Mouse (Mus musculus): ENCODE measurements around the gene Prkaca. TPM values are rescaled to one million over a fixed set of nuclear protein-coding genes. Genes with fewer than 3 reads are reported as not detected.
A peak's percentile ranks its signal among the peaks of the same experiment; 100 is the strongest.

The Prkaca gene
- total RNA-seq (2017), result 24.0 and 27.6 TPM in 2 replicates

DNA sequence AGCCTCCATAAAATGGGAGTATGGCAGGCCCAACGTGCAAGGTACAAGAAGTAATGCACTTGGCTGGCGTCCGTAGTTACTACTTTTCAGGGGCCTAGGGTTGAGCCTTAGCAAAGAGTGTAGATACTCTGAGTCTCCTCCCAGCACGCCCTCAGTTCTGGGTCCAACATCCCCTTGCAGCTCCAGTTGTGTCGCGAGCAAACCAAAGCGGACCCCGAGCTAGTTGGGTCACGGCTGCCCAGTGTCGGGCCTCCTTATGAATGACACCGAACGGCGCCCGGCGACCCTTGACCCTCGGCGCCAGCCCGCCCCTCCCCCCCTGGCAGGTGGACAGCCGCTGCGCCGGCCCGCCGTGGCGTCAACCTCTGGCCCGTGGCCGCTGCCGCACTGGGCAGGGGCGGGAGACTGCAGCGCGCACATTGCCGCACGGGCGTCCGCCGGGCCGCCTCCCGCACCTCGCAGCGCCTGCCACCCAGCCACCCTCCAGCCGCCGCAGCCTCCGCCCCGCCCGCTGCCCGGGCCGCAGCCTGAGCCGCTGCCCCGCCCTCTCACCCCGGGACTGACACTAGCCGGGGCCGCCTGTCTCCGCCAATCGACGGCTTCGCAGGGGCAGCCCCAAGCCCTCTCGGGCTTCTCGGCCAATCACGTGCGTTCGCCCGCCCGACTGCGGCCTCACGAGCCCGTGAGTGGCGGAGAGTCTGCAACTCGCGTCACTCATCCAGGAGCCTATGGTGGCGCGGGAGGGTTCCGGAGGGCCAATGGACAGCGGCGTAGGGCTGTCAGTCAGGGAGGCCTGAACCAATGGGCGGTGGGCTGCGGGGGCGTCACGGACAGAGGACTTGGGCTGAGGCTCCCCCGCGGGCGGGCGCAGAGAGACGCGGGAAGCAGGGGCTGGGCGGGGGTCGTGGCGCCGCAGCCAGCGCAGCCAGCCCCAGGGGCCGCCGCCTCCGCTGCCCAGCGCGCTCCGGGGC lies at the start of gene Prkaca:
Gene Prkaca, plus strand, starts transcription at position 844 of the 971 bp plus-strand sequence.
- peak; percentile 99 for ATAC-seq (replicated peaks in 1 of 2; ENCODE audit: insufficient read depth in 1 of 2, low FRiP score in 2 of 2, low TSS enrichment in 1 of 2, low read depth in 1 of 2, poor library complexity in 2 of 2, severe bottlenecking in 2 of 2)

DNA sequence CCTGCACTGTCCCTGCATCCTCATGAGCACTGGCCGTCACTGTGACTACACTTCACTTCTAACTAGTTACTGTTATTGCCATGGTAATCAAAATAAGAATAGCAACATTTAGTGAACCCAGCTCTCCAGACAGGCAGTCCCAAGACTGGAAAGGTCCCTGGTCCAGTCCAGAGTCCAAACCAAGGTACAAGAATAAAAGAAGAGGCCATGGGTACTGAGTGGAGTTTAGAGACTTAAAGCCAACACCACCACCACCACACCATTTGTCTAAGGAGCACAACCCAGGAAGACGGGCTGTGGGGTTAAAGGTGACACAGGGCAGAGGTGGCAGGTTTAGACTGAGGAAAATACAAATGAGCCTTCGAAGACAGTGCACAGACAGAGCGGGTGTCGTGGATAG lies 48.2 kb upstream of the Prkaca start:
- no peak for ATAC-seq (replicated peaks in 1 of 2; ENCODE audit: insufficient read depth in 1 of 2, low FRiP score in 2 of 2, low TSS enrichment in 1 of 2, low read depth in 1 of 2, poor library complexity in 2 of 2, severe bottlenecking in 2 of 2)

DNA sequence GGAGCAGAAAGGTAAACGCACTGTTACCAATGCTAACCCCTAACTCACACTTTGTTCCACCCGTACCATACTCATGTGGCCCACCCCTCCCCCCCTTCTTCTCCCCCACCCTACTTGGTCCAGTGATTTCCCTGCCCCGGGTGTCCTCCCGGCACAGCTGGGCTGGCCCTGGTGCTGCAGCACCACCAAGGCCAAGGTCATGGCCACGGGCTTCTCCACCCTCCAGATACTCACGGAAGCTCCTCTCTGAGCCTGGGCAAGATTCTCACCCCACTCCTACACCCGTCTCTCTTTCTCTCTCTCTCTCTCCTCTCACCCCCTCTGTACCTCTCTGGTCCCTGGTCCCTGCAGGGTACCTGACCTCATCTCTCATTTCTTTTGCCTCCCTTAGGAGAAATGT lies 46.5 kb upstream of the Prkaca start:
- ATAC-seq (replicated peaks in 1 of 2; ENCODE audit: insufficient read depth in 1 of 2, low FRiP score in 2 of 2, low TSS enrichment in 1 of 2, low read depth in 1 of 2, poor library complexity in 2 of 2, severe bottlenecking in 2 of 2), result no peak

DNA sequence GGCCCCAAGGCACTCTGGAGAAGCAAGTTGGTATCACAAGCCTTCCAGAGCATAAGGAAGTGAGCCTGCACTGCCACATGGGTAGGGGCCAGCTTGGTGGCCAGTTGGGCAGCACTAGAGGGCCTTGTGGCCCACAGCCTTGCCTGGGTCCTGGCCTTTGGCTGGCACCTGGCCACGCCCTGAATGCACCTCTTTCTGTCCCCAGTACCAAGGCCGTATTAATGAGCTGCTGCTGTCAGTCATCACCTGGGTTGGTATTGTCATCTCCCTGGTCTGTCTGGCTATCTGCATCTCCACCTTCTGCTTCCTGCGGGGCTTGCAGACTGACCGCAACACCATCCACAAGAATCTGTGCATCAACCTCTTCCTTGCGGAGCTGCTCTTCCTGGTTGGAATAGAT lies 38.6 kb upstream of the Prkaca start:
- no peak for ATAC-seq (replicated peaks in 1 of 2; ENCODE audit: insufficient read depth in 1 of 2, low FRiP score in 2 of 2, low TSS enrichment in 1 of 2, low read depth in 1 of 2, poor library complexity in 2 of 2, severe bottlenecking in 2 of 2)

DNA sequence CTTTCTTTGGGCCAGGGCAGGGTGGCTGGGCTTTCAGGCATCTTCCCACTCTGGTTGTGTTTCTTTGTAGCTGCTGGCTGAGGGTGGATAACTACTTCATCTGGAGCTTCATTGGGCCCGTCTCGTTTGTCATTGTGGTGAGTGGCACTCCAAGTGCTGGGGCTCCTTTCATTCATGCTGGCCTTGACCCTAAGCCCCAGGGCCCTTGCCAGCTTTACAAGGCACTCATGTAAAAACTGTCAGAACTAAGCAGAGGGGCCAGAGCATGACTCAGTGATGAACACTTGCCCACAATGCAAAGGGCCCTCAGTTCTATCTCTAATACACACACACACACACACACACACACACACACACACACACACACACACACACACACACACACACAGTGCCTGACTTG lies 37.8 kb upstream of the Prkaca start:
- no peak for ATAC-seq (replicated peaks in 1 of 2; ENCODE audit: insufficient read depth in 1 of 2, low FRiP score in 2 of 2, low TSS enrichment in 1 of 2, low read depth in 1 of 2, poor library complexity in 2 of 2, severe bottlenecking in 2 of 2)

DNA sequence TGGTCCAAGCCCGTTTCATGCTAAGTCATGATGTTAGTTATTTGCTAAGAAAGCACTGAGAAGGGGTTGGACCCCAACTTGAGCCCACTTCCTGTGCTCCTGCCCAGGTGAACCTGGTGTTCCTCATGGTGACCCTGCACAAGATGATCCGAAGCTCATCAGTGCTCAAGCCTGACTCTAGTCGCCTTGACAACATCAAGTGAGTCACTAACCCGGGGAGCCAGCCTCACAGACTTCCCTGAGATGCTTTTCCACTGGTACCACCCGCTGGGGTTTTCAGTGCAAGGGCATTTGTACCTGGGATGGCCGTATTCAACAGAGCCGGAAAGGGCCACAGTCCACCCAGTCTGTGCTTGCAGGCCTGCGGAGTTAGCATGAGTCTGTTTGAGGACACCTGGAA lies 37.4 kb upstream of the Prkaca start:
- ATAC-seq (replicated peaks in 1 of 2; ENCODE audit: insufficient read depth in 1 of 2, low FRiP score in 2 of 2, low TSS enrichment in 1 of 2, low read depth in 1 of 2, poor library complexity in 2 of 2, severe bottlenecking in 2 of 2), result no peak

DNA sequence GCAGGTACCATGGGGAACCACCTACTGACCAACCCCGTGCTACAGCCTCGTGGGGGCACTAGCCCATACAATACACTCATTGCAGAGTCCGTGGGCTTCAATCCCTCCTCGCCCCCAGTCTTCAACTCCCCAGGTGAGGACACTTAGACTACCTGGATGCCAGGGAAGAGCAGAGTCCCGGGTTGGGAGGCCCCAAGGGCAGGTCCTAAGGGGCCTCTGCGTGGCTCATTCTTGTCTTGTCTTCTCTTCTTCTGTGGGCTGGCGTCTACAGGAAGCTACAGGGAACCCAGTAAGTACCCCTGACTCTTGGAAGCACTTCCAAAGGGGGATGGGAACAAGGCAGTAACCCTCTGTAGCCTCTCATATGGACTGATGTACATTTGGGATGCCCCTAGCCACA lies 35.1 kb upstream of the Prkaca start:
- no peak for ATAC-seq (replicated peaks in 1 of 2; ENCODE audit: insufficient read depth in 1 of 2, low FRiP score in 2 of 2, low TSS enrichment in 1 of 2, low read depth in 1 of 2, poor library complexity in 2 of 2, severe bottlenecking in 2 of 2)

DNA sequence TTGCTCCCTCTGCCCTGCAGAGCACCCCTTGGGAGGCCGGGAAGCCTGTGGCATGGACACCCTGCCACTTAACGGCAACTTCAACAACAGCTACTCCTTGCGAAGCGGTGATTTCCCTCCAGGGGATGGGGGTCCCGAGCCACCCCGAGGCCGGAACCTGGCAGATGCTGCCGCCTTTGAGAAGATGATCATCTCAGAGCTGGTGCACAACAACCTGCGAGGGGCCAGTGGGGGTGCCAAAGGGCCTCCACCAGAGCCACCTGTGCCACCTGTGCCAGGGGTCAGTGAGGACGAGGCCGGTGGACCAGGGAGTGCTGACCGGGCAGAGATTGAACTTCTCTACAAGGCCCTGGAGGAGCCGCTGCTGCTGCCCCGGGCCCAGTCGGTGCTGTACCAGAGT lies 34.5 kb upstream of the Prkaca start:
- ATAC-seq (replicated peaks in 1 of 2; ENCODE audit: insufficient read depth in 1 of 2, low FRiP score in 2 of 2, low TSS enrichment in 1 of 2, low read depth in 1 of 2, poor library complexity in 2 of 2, severe bottlenecking in 2 of 2), result no peak

DNA sequence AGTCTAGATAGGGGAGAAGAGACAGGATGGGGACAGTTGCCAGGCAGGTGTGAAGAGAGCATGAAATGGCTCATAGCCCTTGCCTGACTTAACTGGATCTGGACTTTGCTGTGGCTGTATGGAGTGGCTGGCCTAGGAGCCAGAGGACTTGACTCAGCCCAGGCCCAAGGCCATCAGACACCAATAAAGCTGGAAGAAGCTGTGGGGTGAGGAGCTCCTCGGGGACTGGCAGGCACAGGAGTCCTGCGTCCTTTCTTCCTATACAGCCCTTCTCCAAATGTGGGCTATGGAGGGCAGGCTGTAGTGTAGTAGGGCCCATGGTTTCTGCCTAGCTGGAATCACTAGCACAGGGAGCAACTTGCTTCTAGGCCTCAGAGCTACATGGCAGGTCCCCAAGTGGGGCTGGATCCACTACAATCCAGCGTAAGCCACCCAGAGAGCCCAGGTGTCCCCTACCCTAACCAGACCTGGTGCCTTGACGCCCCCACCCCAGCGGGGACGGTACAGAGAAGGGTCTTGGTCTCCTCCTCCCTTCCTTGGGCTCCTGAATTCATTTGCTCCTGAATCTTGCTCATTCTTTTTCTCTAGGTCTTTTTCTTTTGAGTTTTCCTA lies 31.6 kb upstream of the Prkaca start:
- ATAC-seq (replicated peaks in 1 of 2; ENCODE audit: insufficient read depth in 1 of 2, low FRiP score in 2 of 2, low TSS enrichment in 1 of 2, low read depth in 1 of 2, poor library complexity in 2 of 2, severe bottlenecking in 2 of 2), result no peak

DNA sequence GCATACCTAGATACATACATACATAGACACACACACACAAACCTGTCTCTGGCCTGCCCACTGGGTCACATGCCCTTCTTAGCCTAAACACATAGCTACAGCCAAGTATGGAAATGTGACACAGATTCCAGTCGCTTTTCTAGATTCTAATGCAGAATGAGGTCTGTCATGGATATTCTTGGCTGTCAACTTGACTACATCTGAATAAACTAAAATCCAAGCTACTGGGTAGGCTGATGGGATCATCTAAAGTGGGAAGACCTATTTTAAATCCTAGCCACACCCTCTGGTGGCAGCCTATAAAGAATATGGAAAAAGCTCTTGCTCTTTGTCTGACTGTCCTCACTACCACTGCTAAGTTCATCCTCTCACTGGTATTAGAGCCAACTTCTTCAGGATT lies 30.3 kb upstream of the Prkaca start:
- no peak for ATAC-seq (replicated peaks in 1 of 2; ENCODE audit: insufficient read depth in 1 of 2, low FRiP score in 2 of 2, low TSS enrichment in 1 of 2, low read depth in 1 of 2, poor library complexity in 2 of 2, severe bottlenecking in 2 of 2)

DNA sequence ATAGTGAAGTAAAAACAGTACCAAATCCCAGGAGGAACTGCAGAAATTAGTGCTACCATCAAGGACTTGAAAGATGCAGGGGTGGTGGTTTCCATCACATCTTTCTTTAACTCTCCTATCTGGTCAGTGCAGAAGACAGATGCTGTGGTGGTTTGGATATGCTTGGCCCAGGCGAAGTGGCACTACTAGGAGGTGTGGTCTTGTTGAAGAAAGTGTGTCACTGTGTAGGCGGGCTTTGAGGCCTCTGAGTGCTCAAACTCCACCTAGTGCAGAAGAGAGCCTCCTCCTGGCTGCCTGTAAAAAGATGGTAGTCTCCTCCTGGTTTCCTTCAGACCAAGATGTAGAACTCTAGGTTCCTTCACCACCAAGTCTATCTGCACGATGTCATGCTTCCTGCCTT lies 27.3 kb upstream of the Prkaca start:
- no peak for ATAC-seq (replicated peaks in 1 of 2; ENCODE audit: insufficient read depth in 1 of 2, low FRiP score in 2 of 2, low TSS enrichment in 1 of 2, low read depth in 1 of 2, poor library complexity in 2 of 2, severe bottlenecking in 2 of 2)

DNA sequence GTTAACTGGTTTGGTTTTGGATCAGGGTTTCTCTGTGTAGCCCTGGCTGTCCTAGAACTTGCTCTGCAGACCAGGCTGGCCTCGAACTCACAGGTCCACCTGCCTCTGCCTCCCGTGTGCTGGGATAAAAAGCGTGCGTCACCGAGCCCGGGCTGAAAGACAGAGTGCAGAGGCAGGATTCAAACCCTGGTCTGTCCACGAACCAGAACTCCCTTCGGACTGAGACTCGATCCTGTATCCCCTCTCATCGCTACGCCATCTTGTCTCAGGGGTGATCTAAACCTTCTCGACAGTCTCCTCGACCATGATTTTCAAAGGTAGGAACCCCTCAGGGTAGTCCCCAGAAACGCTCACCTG lies 18.1 kb upstream of the Prkaca start:
- ATAC-seq (replicated peaks in 1 of 2; ENCODE audit: insufficient read depth in 1 of 2, low FRiP score in 2 of 2, low TSS enrichment in 1 of 2, low read depth in 1 of 2, poor library complexity in 2 of 2, severe bottlenecking in 2 of 2), result no peak

DNA sequence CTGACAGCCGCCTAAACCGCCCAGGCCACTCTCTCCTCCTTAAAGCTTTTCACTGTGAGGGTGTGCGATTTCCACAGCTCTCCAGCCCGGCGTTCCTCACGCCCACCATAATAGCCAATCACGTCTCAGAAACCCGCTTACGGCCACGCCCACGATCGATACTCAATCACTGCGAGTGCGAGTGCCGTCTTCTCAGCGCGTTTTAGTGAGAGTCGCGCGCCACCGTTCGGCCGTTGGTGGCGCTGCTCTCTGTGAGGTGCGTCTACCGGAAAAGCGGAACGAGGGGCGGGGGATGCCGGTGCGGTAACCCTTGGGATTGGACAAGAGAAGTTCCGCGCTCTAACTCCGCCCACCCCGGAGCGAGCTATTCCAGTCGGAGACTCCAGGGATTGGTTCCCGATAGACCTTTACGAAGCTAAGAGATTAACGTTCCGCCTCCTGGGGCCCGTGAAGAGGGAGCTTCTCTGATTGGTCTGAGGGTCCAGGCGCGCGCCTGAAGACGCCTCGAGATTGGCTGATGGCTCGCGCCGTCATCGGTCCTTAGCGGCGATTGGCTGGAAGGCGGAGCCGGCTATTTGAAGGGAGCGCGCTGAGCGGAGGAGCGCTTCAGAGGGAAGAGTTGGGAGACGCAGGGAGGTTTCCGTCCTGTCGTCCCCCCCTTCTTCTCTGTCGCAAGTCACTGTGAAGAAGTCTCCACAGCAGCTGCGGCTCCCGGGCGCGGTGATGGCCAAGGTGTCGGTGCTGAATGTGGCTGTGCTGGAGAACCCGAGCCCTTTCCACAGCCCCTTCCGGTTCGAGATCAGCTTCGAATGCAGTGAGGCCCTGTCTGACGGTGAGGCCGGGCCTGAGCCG lies 17.5 kb upstream of the Prkaca start, which contains the start of the genes Gm10644 and Asf1b:
Gene Gm10644, minus strand, starts transcription at position 100 of the 852 bp plus-strand sequence.
Gene Asf1b, plus strand, starts transcription at position 402 of the 852 bp plus-strand sequence.
- peak; percentile 95 to 96 for ATAC-seq (replicated peaks in 1 of 2; ENCODE audit: insufficient read depth in 1 of 2, low FRiP score in 2 of 2, low TSS enrichment in 1 of 2, low read depth in 1 of 2, poor library complexity in 2 of 2, severe bottlenecking in 2 of 2)

DNA sequence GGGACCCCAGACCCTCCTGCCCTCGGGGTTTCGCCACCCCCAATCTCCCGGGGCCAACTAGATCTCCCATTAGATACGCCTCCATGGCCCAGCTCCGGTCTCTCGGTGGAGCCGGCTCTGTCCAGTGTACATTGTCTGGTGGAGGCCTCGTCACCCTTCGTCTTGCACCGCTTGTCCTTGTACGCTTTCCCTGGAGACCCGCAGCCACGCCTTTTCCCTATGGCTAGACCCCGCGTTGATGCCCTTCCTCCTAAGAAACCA lies 16.9 kb upstream of the Prkaca start:
- no peak for ATAC-seq (replicated peaks in 1 of 2; ENCODE audit: insufficient read depth in 1 of 2, low FRiP score in 2 of 2, low TSS enrichment in 1 of 2, low read depth in 1 of 2, poor library complexity in 2 of 2, severe bottlenecking in 2 of 2)

DNA sequence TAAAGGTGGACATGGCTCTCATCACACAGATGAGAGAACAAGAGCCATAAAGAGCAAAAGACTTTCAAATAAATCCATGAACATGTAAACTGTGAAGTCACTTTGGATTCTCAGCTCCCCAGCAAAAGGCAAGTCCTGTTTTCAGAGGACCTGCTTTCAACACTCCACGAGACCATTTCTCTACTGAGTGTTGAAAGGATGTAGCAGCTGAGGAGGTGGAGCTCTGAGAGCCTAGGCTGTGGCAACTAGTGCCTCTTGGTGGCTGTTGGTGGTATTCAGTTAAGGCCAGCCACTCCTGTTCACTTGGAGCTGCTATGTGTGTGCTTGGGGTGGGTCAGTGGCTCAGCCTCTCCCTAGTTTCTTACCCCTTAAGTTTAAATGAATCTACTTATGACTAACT lies 16.0 kb upstream of the Prkaca start:
- ATAC-seq (replicated peaks in 1 of 2; ENCODE audit: insufficient read depth in 1 of 2, low FRiP score in 2 of 2, low TSS enrichment in 1 of 2, low read depth in 1 of 2, poor library complexity in 2 of 2, severe bottlenecking in 2 of 2), result peak in 1 of 2 experiments; percentile 34; a peak in 1 of 4 replicates

DNA sequence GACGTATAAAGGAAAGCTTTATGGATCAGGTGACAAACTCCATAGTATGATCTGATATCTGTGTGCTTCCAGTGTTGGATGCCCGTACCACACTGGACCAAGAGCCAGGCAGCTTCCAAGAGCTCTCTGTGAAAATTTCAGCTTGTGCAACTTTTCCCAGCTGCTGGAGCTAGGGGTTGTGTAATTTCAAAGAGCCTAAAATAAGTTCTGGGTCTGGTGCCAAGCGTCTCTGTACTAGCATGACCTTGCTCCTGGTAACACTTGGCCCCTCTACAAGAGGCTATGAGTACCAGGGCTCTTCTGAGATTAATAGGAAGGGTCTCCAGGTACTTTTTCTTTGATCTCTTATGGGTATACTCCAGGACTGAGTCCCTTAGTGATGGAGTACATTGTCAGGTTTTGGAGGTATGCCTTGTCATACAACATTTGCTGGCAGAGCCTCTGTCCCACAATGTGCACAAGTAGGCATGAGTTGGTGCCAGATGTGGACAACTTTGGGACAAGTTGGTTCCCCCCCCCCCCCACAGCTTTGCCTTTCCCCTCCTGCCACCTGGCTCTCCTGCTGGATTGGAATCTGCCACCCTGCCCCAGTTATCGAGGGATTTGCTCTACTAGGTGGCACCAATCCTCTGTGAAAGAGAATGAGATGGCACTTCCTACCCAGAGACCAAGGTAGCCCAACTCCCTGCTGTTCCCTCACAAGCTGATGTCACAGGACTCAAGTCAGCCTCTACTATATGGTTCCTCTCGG lies 8.6 kb upstream of the Prkaca start:
- no peak for ATAC-seq (replicated peaks in 1 of 2; ENCODE audit: insufficient read depth in 1 of 2, low FRiP score in 2 of 2, low TSS enrichment in 1 of 2, low read depth in 1 of 2, poor library complexity in 2 of 2, severe bottlenecking in 2 of 2)

DNA sequence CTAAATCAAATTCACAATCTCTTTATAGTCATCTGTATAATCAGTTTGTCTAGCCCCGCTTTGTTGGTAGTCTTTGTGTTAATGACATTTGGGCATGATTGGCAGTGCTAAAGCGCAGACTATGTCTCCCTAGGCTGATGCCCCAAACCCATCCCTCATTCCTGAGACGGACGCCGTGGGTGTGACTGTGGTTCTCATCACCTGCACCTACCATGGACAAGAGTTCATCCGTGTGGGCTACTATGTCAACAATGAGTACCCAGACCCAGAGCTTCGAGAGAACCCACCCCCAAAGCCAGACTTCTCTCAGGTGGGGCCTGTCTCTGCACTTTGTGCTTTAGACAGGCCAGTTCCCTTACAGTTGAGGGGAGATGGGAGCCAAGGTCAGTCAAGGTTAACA lies 5.1 kb upstream of the Prkaca start:
- no peak for ATAC-seq (replicated peaks in 1 of 2; ENCODE audit: insufficient read depth in 1 of 2, low FRiP score in 2 of 2, low TSS enrichment in 1 of 2, low read depth in 1 of 2, poor library complexity in 2 of 2, severe bottlenecking in 2 of 2)
